Mouse (Mus musculus) bone marrow macrophage, adult 2 months (primary cell): ENCODE data around the gene Fam173b.

Experiments
- CTCF ChIP-seq: IDR thresholded peaks from 2 replicates; pipeline ENCODE4 v1.5.1; 2012; ENCODE audit warnings: low read depth, mild to moderate bottlenecking, low read length, moderate library complexity
- POLR2A ChIP-seq: IDR thresholded peaks from 2 replicates; pipeline ENCODE4 v1.6.1; 2012; ENCODE audit warnings: mild to moderate bottlenecking, low read depth, low read length, borderline replicate concordance

DNA sequence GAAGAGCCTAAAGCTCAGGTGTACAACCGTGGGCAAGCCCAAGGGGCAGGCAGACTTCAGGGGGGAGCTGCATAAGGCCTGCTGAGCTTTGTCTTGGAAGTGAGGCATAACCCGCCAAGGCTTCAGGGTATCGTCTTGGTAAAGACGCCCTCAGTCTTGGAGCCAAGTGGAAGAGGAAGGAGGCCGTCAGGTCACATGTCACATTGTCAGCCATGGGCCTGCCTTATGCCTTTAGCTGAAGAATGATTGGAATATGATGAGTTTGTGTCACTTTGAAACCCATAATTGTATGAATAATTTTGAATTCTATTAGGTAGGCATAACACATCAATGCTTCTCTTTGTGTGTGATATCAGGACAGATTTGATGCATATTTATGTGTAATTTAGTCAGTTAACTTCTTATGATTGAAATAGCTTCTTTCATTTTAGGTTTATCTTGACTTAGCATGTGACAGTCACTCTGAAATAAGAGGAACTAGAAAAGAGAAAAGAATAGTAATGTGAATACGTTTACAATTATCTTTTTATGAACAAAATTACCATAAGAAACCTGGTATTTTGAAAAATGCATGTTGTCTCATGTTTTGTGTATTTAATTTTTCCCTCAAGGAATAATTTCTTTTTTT lies 12.3 kb downstream of the Fam173b start:
- no peak for TF ChIP-seq POLR2A
- TF ChIP-seq CTCF = no peak
